Comparison of ENCODE assay signal across 16 mouse cellular contexts in the genomic region with DNA sequence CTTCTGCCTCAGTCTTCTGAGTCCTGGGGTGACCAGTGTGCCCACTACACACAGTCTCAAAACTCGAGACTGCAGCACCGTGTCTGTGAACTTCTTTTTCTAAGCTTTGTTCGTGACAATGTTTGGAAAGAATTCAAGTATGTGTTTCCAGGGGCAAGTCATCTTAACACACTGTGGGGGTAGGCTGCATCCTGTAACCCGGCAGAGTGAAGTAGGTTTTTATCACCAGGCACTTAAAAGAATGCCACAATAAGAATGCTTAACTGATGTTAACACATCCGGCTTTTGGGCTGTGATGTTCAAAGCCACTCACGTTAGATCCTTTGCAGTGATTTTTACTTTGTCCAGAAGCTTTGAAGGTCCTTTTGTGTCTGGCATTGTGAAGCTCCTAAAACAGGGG. TPM values are rescaled to one million over a fixed set of nuclear protein-coding genes. Genes with fewer than 3 reads are reported as not detected.
DNase-seq lines count a peak whose midpoint lies in the region; ATAC-seq and TF ChIP-seq lines count a peak whose summit lies in the region.
"Had no signal": no experiment of that assay in that cellular context is flagged by ENCODE, and none has a peak within 500 bp of the region (broad histone marks: within the 10 kb centered on the region; RNA-seq: fewer than 3 reads in every experiment).

No protein-coding gene starts in this region.

- intact Hi-C loops in heart, postnatal 10 days (cut with DNase I): no loop called here

- CTCF ChIA-PET in Patski (lab: Charles Lee): interaction anchor here (1.0 to 1.3 kb wide), 2 partner anchors 8 to 65 kb away, joined by 3 to 7 read pairs; no protein-coding TSS in a partner anchor

- no peaks in the 10 kb centered on the region for H3K9me3 ChIP-seq in heart, postnatal 0 days (replicated peaks; ENCODE audit: control insufficient read depth, low read length)
- H3K9me3 ChIP-seq: forebrain, embryonic 13.5 days; hindbrain, embryonic 12.5 days; stomach, embryonic 15.5 days had no signal

- no peak for TF ChIP-seq EP300 in heart, postnatal 0 days (IDR thresholded peaks at IDR 0.05; ENCODE audit: low read depth)

- in situ Hi-C loops in Patski (cut with MboI; ENCODE audit: low pct_unique_long_range_greater_than_20kb): no loop called here

- H3K4me3 ChIP-seq in heart, postnatal 0 days (ENCODE audit: low read depth, low read length): no peak overlapping the region
- H3K4me3 ChIP-seq: forebrain, embryonic 13.5 days; hindbrain, embryonic 12.5 days; layer of hippocampus, adult 2 months; stomach, embryonic 15.5 days had no signal

- TF ChIP-seq CTCF in heart, postnatal 0 days (IDR thresholded peaks at IDR 0.05; ENCODE audit: low read depth): no peak
- TF ChIP-seq CTCF in Patski (IDR thresholded peaks at IDR 0.05): no peak

- POLR2A ChIA-PET in Patski (lab: Charles Lee): interaction anchor here (0.6 kb wide), 1 partner anchor 23 kb away, joined by 4 read pairs; no protein-coding TSS in a partner anchor

- H3K4me1 ChIP-seq in heart, postnatal 0 days (ENCODE audit: control insufficient read depth, insufficient read depth): 0 out of 2 replicates have a peak, but pooled peaks cover 3% of the 10 kb centered on the region
- H3K4me1 ChIP-seq: forebrain, embryonic 13.5 days; hindbrain, embryonic 12.5 days; stomach, embryonic 15.5 days had no signal

- no peaks in the 10 kb centered on the region for H3K36me3 ChIP-seq in heart, postnatal 0 days (replicated peaks; ENCODE audit: control insufficient read depth, insufficient read depth, low read length)
- H3K36me3 ChIP-seq: hindbrain, embryonic 12.5 days; stomach, embryonic 15.5 days had no signal

- ATAC-seq in heart, postnatal 0 days (ENCODE audit: insufficient read depth, low read depth): peak; percentile 62; the same call in 1 of the 2 replicates
- peak; percentile 44 for ATAC-seq in Patski
- ATAC-seq: forebrain, embryonic 13.5 days; liver, postnatal 0 days had no signal

- H3K9ac ChIP-seq in heart, postnatal 0 days (replicated peaks; ENCODE audit: low read depth, low read length): no peak overlapping the region
- H3K9ac ChIP-seq: forebrain, embryonic 13.5 days; hindbrain, embryonic 12.5 days; liver, postnatal 0 days; stomach, embryonic 15.5 days had no signal

- no peak overlapping the region for H3K4me2 ChIP-seq in heart, postnatal 0 days (ENCODE audit: low read depth, low read length)
- H3K4me2 ChIP-seq: forebrain, embryonic 13.5 days; hindbrain, embryonic 12.5 days; stomach, embryonic 15.5 days had no signal

- H3K27me3 ChIP-seq in heart, postnatal 0 days (ENCODE audit: control insufficient read depth, insufficient read depth, low read length): no peaks in the 10 kb centered on the region
- no peaks in the 10 kb centered on the region for H3K27me3 ChIP-seq in Patski
- H3K27me3 ChIP-seq: forebrain, embryonic 13.5 days; hindbrain, embryonic 12.5 days; stomach, embryonic 15.5 days had no signal

- WGBS in heart, postnatal 0 days: 4% methylated on average over 6 of the region's 6 CpGs

- DNase-seq in heart, postnatal 0 days (ENCODE audit: low spot score): peak; percentile 37
- no peak for DNase-seq in heart, postnatal 10 days
- DNase-seq in lung, postnatal 10 days: peak; percentile 15
- DNase-seq in lung, adult 18-20 months: no peak
- no peak for DNase-seq in Patski (ENCODE audit: low read depth, low spot score)
- DNase-seq in lung, postnatal 25 days (ENCODE audit: low spot score): peak; percentile 28
- no peak for DNase-seq in right cerebral cortex, postnatal 36 days (ENCODE audit: low spot score in 2 of 2)
- DNase-seq: cerebellum, adult 9-10 months; left cerebral cortex, postnatal 4 days; liver, postnatal 0 days; midbrain, embryonic 14.5 days; right cerebral cortex, postnatal 25 days had no signal

- H3K27ac ChIP-seq in heart, postnatal 0 days (ENCODE audit: low read depth): peak overlapping the region; percentile 66
- H3K27ac ChIP-seq: forebrain, embryonic 13.5 days; hindbrain, embryonic 12.5 days; layer of hippocampus, adult 2 months; stomach, embryonic 15.5 days had no signal

RNA-seq across cellular contexts. Expression of a gene that starts 20.9 kb away (rescaled TPM):
- total RNA-seq in heart, postnatal 0 days (2014; rRNA removed; ENCODE audit: low replicate concordance): 7.8 and 21.9 TPM in 2 replicates
- polyA plus RNA-seq in heart, postnatal 0 days (2015; fragmentation: Nextera tagmentation; extraction: Ambion mirVana): 10.2 and 11.7 TPM in 2 replicates
- total RNA-seq in heart, postnatal 10 days (2021): 10 to 100 TPM; 19.7 to 21.5 TPM
- 76.1 TPM for polyA plus RNA-seq in Patski (2021)

Comparison
In these comparisons a context has a peak if more than half of its experiments do, and no peak if none do; other contexts are left out.
1. DNase-seq: peak in heart, postnatal 0 days (single experiment), lung, postnatal 10 days (single experiment) and lung, postnatal 25 days (single experiment); none in heart, postnatal 10 days (0 of 2), lung, adult 18-20 months (0 of 2), Patski (single experiment) and right cerebral cortex, postnatal 36 days (0 of 2).